40 mouse cellular contexts compared by ENCODE assay signal in genomic region chr17:55406043-55406442, GRCm38 (mm10). TPM values are rescaled to one million over a fixed set of nuclear protein-coding genes. Genes with fewer than 3 reads are reported as not detected.
DNase-seq lines count a peak whose midpoint lies in the region; ATAC-seq and TF ChIP-seq lines count a peak whose summit lies in the region.
"Had no signal": no experiment of that assay in that cellular context is flagged by ENCODE, and none has a peak within 500 bp of the region (broad histone marks: within the 10 kb centered on the region; RNA-seq: fewer than 3 reads in every experiment).

No protein-coding gene starts in this region.

- no peaks in the 10 kb centered on the region for H3K36me3 ChIP-seq in forebrain, embryonic 13.5 days (ENCODE audit: poor library complexity, severe bottlenecking)
- H3K36me3 ChIP-seq in forebrain, embryonic 12.5 days (replicated peaks) = no peaks in the 10 kb centered on the region
- H3K36me3 ChIP-seq: embryonic facial prominence, embryonic 12.5 days; heart, embryonic 12.5 days; hindbrain, embryonic 13.5 days; limb, embryonic 12.5 days; liver, embryonic 15.5 days; midbrain, embryonic 10.5 days; midbrain, embryonic 15.5 days had no signal

- H3K9me3 ChIP-seq in forebrain, embryonic 13.5 days (replicated peaks) = no peaks in the 10 kb centered on the region
- H3K9me3 ChIP-seq in forebrain, embryonic 12.5 days = no peaks in the 10 kb centered on the region
- H3K9me3 ChIP-seq: embryonic facial prominence, embryonic 12.5 days; heart, embryonic 12.5 days; hindbrain, embryonic 13.5 days; limb, embryonic 12.5 days; liver, embryonic 15.5 days; midbrain, embryonic 10.5 days; midbrain, embryonic 15.5 days had no signal

- H3K27ac ChIP-seq in forebrain, embryonic 13.5 days = no peak overlapping the region
- H3K27ac ChIP-seq in forebrain, embryonic 12.5 days = no peak overlapping the region
- peak overlapping the region; percentile 53; the same call in 1 of the 2 replicates for H3K27ac ChIP-seq in layer of hippocampus, adult 2 months
- H3K27ac ChIP-seq: embryonic facial prominence, embryonic 12.5 days; gastrocnemius, adult 2 months; hindbrain, embryonic 13.5 days; limb, embryonic 12.5 days; liver, embryonic 15.5 days; midbrain, embryonic 10.5 days; midbrain, embryonic 15.5 days; stomach, postnatal 0 days had no signal

- no peaks in the 10 kb centered on the region for H3K4me1 ChIP-seq in forebrain, embryonic 13.5 days
- no peaks in the 10 kb centered on the region for H3K4me1 ChIP-seq in forebrain, embryonic 12.5 days
- H3K4me1 ChIP-seq: embryonic facial prominence, embryonic 12.5 days; heart, embryonic 12.5 days; hindbrain, embryonic 13.5 days; limb, embryonic 12.5 days; liver, embryonic 15.5 days; midbrain, embryonic 10.5 days; midbrain, embryonic 15.5 days had no signal

- H3K4me3 ChIP-seq in forebrain, embryonic 13.5 days = no peak overlapping the region
- H3K4me3 ChIP-seq in forebrain, embryonic 12.5 days (replicated peaks) = no peak overlapping the region
- no peak overlapping the region for H3K4me3 ChIP-seq in layer of hippocampus, adult 2 months
- H3K4me3 ChIP-seq: embryonic facial prominence, embryonic 12.5 days; gastrocnemius, adult 2 months; heart, embryonic 12.5 days; hindbrain, embryonic 13.5 days; limb, embryonic 12.5 days; liver, embryonic 15.5 days; midbrain, embryonic 10.5 days; midbrain, embryonic 15.5 days had no signal

- peak; percentile 45; the same call in 1 of the 2 replicates for ATAC-seq in forebrain, embryonic 13.5 days
- ATAC-seq in forebrain, embryonic 12.5 days (ENCODE audit: low FRiP score) = no peak
- ATAC-seq: activated CD4-positive, CD25-positive, alpha-beta regulatory T cell, adult 4 months; intestine, embryonic 16.5 days; midbrain, embryonic 15.5 days had no signal

- H3K27me3 ChIP-seq in forebrain, embryonic 13.5 days = no peaks in the 10 kb centered on the region
- H3K27me3 ChIP-seq in forebrain, embryonic 12.5 days = no peaks in the 10 kb centered on the region
- H3K27me3 ChIP-seq: CH12.LX; embryonic facial prominence, embryonic 12.5 days; heart, embryonic 12.5 days; hindbrain, embryonic 13.5 days; limb, embryonic 12.5 days; liver, embryonic 15.5 days; midbrain, embryonic 15.5 days had no signal

- TF ChIP-seq CTCF in layer of hippocampus, adult 2 months (conservative IDR thresholded peaks at IDR 0.05) = no peak

- intact Hi-C loops in left cerebral cortex, postnatal 25 days (cut with DNase I) = loop anchor here (5.0 kb wide), 3 partner anchors 41 to 124 kb away; partner anchors contain the start of gene St6gal2

- H3K4me2 ChIP-seq in forebrain, embryonic 13.5 days = no peak overlapping the region
- H3K4me2 ChIP-seq in forebrain, embryonic 12.5 days = no peak overlapping the region
- H3K4me2 ChIP-seq: embryonic facial prominence, embryonic 12.5 days; heart, embryonic 12.5 days; hindbrain, embryonic 13.5 days; limb, embryonic 12.5 days; liver, embryonic 15.5 days; lung, embryonic 14.5 days; midbrain, embryonic 15.5 days had no signal

- no peak overlapping the region for H3K9ac ChIP-seq in forebrain, embryonic 13.5 days
- no peak overlapping the region for H3K9ac ChIP-seq in forebrain, embryonic 12.5 days
- H3K9ac ChIP-seq: embryonic facial prominence, embryonic 12.5 days; heart, embryonic 12.5 days; hindbrain, embryonic 13.5 days; limb, embryonic 12.5 days; liver, embryonic 15.5 days; lung, embryonic 14.5 days; midbrain, embryonic 15.5 days had no signal

- WGBS in forebrain, embryonic 13.5 days = 91% methylated on average over 2 of the region's 2 CpGs
- 89% methylated on average over 2 of the region's 2 CpGs for WGBS in forebrain, embryonic 12.5 days

- DNase-seq in layer of hippocampus, adult 2 months (ENCODE audit: low spot score in 2 of 2) = peak in 1 of 2 experiments; percentile 23
- no peak for DNase-seq in layer of hippocampus, postnatal 10 days (ENCODE audit: low spot score in 2 of 2)
- peak; percentile 30 to 80 for DNase-seq in left cerebral cortex, postnatal 25 days (ENCODE audit: low spot score in 2 of 2)
- no peak for DNase-seq in left cerebral cortex, adult 8-10 months (ENCODE audit: low spot score in 2 of 2)
- DNase-seq in telencephalon, adult 2 months (ENCODE audit: low read depth, low spot score) = peak; percentile 68
- DNase-seq in kidney, adult 11 months = no peak
- DNase-seq: adrenal gland, adult 2 months; adrenal gland, postnatal 36 days; cerebellum, adult 11 months; cerebellum, adult 9-10 months; cerebellum, postnatal 36 days; embryo, embryonic 11 days; gastrocnemius, adult 2 months; gastrocnemius, postnatal 36 days; heart, adult 18-20 months; heart, postnatal 4 days; kidney, postnatal 14 days; lung, embryonic 14.5 days; lung, postnatal 14 days; right cerebral cortex, postnatal 4 days; thymus, adult 2 months; thymus, postnatal 4 days had no signal

RNA-seq across cellular contexts. Expression of gene St6gal2, which starts 39.1 kb away (rescaled TPM):
- polyA plus RNA-seq in forebrain, embryonic 13.5 days (2015; fragmentation: Nextera tagmentation; extraction: Ambion mirVana) = 10.0 and 11.8 TPM in 2 replicates
- polyA plus RNA-seq in forebrain, embryonic 12.5 days (2016; fragmentation: Nextera tagmentation; extraction: Ambion mirVana) = 12.0 and 13.3 TPM in 2 replicates
- total RNA-seq in layer of hippocampus, adult 2 months (2021) = 10 to 100 TPM; 13.8 to 15.8 TPM
- 10 to 100 TPM; 31.2 to 32.0 TPM for total RNA-seq in layer of hippocampus, postnatal 10 days (2021)
- total RNA-seq in left cerebral cortex, postnatal 25 days (2021) = 10 to 100 TPM; 46.3 to 53.9 TPM
- total RNA-seq in left cerebral cortex, adult 8-10 months (2022) = 10 to 100 TPM; 30.6 to 43.2 (median 37.0) TPM
- total RNA-seq: CH12.LX; gastrocnemius, adult 2 months; gastrocnemius, postnatal 36 days; heart, adult 18-20 months; liver, adult 2 months; megakaryocyte progenitor cell, adult 5-6 weeks; neutrophil, adult 5-6 weeks had no signal
- polyA plus RNA-seq: activated CD4-positive, CD25-positive, alpha-beta regulatory T cell, adult 4 months; C2C12; liver, adult 2 months; spleen, adult 2 months had no signal

Comparison
In these comparisons a context has a peak if more than half of its experiments do, and no peak if none do; other contexts are left out.
1. DNase-seq: peak in left cerebral cortex, postnatal 25 days (2 of 2) and telencephalon, adult 2 months (single experiment); none in layer of hippocampus, postnatal 10 days (0 of 2), left cerebral cortex, adult 8-10 months (0 of 2) and kidney, adult 11 months (single experiment).